Mouse (Mus musculus): ENCODE results near the gene Adamts15.

DNA sequence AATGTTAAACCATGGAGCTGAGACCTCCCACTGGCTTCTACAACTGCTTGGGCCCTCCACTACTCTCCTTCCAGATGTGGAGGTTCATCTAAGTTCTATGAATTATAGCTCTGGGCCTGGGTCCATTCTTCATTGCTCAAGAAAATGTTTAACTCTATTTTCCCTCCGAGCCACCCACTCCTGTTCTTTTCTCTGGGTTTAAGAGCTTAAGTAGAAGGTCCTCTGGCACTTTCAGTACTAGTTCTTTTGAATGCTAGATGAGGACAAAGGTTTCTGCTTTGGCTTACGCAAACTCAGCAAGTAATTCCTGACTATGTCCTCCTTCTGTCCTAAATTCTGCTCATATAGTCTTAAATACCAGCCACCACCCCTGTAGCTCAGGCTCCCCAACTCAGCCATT, 6.5 kb upstream of the Adamts15 start:
- TF ChIP-seq POLR2A (IDR thresholded peaks at IDR 0.05; ENCODE audit: insufficient read depth, low read length) (no peak), CTCF (IDR thresholded peaks at IDR 0.05; ENCODE audit: low read depth, low read length) (no peak)

Data from ES-Bruce4 (cell line).